Mouse (Mus musculus): ENCODE results near the gene Ascc2. TPM values are rescaled to one million over a fixed set of nuclear protein-coding genes. Genes with fewer than 3 reads are reported as not detected.

Ascc2 gene
- polyA plus RNA-seq, 1 experiment from 2014 or later = 33.0 TPM

DNA sequence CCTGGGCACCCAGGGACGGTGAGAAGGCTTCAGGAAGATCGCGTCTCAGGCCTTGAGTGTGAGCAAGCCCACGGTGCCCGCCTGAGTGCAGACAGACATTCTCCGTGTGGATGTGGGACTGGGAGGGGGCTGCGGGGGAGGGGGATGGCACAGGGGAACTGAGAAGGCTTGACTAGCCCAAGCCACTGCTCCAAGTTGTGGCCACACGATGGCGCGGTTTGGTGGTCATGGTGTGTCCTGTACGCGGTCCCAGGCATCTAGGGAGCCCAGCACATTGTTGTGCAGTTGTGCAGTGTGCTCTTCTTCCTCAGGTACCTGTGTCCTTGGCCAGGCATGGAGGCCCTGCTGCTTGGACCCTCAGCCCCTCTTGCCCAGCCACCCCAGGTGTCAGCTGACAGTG lies 96.6 kb downstream of the Ascc2 start:
- Histone ChIP-seq H3K9me3 (no peaks in the 10 kb centered on the region), H3K9ac (no peak overlapping the region), H3K4me2 (replicated peaks) (no peak overlapping the region), H3K27ac (no peak overlapping the region), H3K4me3 (replicated peaks) (no peak overlapping the region), H3K36me3 (no peaks in the 10 kb centered on the region), H3K4me1 (replicated peaks) (0 out of 2 replicates have a peak, but pooled peaks cover 4% of the 10 kb centered on the region), H3K27me3 (replicated peaks) (no peaks in the 10 kb centered on the region)
- no peak for ATAC-seq
- 42% methylated on average over 12 of the region's 12 CpGs for WGBS

Other genes with a start within 250 kb of the Ascc2 start
- gene Hormad2, start 196.6 kb upstream of the Ascc2 start, polyA plus RNA-seq (2015; fragmentation: Nextera tagmentation; extraction: Ambion mirVana) = 0.30 and 0.35 TPM in 2 replicates
- gene Mtmr3, start 42.9 kb upstream of the Ascc2 start, polyA plus RNA-seq (2015; fragmentation: Nextera tagmentation; extraction: Ambion mirVana) = 20.5 and 21.7 TPM in 2 replicates
- not detected in 2 replicates for gene Gm11032, start 17.7 kb upstream of the Ascc2 start, polyA plus RNA-seq (2015; fragmentation: Nextera tagmentation; extraction: Ambion mirVana)
- 1,117 and 1,212 TPM in 2 replicates for gene Uqcr10, start 66.6 kb downstream of the Ascc2 start, polyA plus RNA-seq (2015; fragmentation: Nextera tagmentation; extraction: Ambion mirVana)
- 60.9 and 63.0 TPM in 2 replicates for gene Zmat5, start 66.9 kb downstream of the Ascc2 start, polyA plus RNA-seq (2015; fragmentation: Nextera tagmentation; extraction: Ambion mirVana)
- 0.13 and 0.21 TPM in 2 replicates for gene Cabp7, start 109.0 kb downstream of the Ascc2 start, polyA plus RNA-seq (2015; fragmentation: Nextera tagmentation; extraction: Ambion mirVana)
- gene Nf2, start 211.8 kb downstream of the Ascc2 start, polyA plus RNA-seq (2015; fragmentation: Nextera tagmentation; extraction: Ambion mirVana) = 42.1 and 42.8 TPM in 2 replicates
- gene Nipsnap1, start 236.2 kb downstream of the Ascc2 start, polyA plus RNA-seq (2015; fragmentation: Nextera tagmentation; extraction: Ambion mirVana) = 97.5 and 99.6 TPM in 2 replicates